Mouse (Mus musculus): ENCODE measurements at regions not wholly inside any gene's neighbourhood (a gene's known extent, or its start where the extent isn't known, plus 50 kb on each side); places are given as distances from the start of the nearest gene placed in this dataset.

DNA sequence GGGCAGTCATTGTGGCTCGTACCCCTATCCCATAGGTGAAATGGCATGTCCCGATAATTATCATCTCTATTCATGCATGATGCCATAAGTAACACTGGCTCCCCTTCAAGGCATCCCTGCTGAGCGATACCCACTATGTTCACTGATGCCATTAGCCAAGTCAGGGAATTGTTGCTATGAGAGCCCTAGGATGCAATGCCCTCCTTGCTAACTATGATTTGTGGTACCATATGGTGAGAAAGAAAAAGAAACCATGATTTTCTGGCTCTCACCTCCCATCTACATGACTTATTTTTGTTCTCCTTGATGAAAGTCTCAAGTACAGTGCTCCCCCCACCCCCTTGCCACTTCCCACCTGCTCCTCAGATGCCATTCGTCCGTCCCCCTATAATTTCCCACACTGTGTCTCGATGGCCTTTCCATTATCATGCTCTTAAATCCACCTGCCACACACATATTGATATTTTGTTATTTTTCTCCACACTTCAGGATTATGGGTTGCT is 527.1 kb downstream of the Galc start:
- no peak for DNase-seq (ENCODE audit: low spot score in 2 of 2)

DNA sequence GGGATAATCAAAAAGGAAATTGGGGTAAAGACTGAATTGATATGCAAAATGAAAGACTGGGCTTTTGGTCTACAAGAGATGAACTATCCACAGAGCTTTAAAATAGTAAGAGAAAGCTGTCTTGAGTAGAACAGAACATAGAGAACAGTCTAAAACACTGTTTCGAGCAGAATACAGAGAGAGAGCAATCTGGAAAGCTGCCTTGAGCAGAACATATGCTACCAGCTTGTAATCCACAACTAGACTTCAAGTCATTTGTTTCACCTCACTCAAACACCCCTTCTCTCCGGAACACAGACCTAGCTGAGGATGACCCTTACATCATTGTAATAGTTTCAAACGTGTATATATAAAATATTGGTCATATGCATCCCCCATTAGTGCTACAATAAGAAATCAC is 538.7 kb downstream of the Galc start:
- peak in 1 of 2 experiments; percentile 3 for DNase-seq (ENCODE audit: low spot score in 2 of 2)

DNA sequence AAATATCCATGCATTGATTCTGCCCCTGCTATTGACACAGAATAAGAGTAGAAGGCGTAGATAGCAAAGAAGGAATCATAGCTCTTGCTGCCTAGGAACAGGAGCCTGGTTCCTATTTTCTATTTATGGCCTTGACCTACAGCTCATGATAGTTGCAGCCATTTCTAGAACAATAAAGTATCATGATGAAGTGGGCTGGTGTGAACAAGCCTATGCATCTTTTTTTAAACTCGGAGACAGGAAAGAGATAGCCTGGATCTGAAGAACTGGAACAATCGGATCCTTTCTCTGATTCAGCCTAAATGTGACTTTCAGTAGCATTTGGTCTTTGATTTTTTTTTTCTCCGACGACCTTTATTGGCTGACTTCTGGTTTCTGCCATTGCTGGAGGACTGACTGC is 541.4 kb downstream of the Galc start:
- no peak for DNase-seq (ENCODE audit: low spot score in 2 of 2)

Measured in layer of hippocampus, postnatal 14 days (tissue).